Mouse (Mus musculus) layer of hippocampus, postnatal 14 days (tissue): ENCODE results near the gene Acy3. TPM values are rescaled to one million over a fixed set of nuclear protein-coding genes. Genes with fewer than 3 reads are reported as not detected.
"Not testable (repeated sequence)": the region's sequence is repeated elsewhere in the genome, so short reads cannot be mapped to it uniquely, and the experiment has no call there.

ENCODE experiments used
- DNase-seq, 2 experiments: peaks; one replicate each; pipeline ENCODE4 v3.0.0; 2021 to 2022; ENCODE audit warnings: low spot score in 2 of 2, mixed read lengths in 1 of 2
- total RNA-seq, 2 experiments: library from RNA; stranded (reverse); gene quantifications; 2 replicates each; pipeline ENCODE4 v1.2.3; 2021

Acy3 gene
- total RNA-seq, 2 experiments from 2014 or later, result 2.0 to 2.3 TPM

DNA sequence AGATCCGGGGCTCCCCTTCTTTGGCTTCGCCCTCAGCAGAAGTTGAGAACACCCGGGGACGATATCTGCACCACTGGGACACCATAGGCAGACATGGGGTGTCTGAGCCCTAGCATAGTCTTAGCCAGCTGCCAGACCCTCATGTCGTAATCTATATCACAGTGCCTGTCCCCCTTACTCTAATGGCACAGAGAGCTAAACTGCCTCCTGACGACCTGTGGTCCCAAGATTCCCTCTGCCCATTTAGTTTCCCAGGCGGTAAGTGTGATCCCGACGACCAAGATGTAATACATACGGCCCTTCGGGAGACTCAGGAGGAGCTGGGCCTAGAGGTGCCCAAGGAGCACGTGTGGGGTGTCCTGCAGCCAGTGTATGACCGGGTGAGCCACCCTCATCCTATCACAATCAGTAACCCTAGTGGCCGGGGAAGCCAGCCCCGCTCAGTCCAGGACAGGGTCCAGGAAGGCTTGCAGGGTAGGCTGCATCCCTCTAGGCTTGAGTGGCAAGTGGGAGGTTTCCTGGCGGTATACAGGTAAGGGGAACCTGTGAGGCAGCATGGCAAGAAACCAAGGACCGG lies 14.7 kb downstream of the Acy3 start:
- no peak for DNase-seq

DNA sequence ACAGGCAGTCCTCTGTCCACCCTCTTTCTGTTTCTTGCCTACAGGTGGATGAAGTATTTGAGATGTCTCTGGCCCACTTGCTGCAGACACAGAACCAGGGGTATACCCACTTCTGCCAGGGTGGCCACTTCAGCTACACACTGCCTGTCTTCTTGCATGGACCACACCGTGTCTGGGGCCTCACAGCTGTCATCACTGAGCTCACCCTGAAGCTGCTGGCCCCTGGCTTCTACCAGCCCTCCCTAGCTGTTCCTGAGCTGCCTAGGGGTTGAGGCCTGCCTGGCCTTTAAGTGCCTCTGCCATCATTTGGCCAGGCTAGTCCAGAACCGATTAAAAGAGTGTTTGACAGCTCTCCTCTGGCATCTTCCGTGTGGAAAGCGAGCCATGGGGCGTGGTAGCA lies 15.4 kb downstream of the Acy3 start:
- no peak for DNase-seq

- no peak for DNase-seq
Measured at GRCm38 (mm10) chr19:4003112-4003511, 16.7 kb downstream of the Acy3 start, which contains the start of gene Doc2g. Gene Doc2g (plus strand): TSS chr19:4003313.

DNA sequence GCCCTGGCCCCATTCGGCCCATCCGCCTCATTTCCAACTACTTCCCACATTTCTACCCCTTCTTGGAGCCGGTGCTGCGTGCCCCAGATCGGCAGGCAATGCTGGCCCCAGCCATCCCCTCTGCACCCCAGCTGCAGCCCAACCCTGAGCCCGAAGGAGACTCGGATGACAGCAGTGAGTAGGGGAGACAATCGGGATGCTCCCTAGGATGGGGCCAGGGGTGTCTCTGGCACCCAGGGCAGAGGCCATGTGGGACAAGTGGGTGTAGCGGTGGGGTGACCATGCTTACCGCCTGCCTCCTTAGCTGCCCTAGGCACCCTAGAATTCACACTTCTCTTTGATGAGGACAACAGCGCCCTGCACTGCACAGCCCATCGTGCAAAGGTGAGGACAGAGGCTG lies 17.3 kb downstream of the Acy3 start:
- no peak for DNase-seq

DNA sequence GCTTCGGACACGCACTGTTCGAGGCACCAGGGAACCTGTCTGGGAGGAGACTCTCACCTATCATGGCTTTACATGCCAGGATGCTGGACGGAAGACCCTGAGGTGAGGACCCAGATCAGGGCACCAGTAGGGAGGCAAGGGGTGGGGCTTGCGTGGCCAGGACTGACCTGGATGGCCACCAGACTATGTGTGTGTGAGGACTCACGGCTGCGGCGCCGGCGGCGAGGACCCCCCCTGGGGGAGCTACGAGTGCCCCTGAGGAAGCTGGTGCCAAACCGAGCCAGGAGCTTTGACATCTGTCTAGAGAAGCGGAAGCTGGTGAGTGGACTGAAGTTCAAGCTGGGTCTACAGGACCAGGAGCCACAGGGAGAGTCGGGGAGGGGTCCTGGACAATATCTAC lies 18.0 kb downstream of the Acy3 start:
- DNase-seq, result no peak

DNA sequence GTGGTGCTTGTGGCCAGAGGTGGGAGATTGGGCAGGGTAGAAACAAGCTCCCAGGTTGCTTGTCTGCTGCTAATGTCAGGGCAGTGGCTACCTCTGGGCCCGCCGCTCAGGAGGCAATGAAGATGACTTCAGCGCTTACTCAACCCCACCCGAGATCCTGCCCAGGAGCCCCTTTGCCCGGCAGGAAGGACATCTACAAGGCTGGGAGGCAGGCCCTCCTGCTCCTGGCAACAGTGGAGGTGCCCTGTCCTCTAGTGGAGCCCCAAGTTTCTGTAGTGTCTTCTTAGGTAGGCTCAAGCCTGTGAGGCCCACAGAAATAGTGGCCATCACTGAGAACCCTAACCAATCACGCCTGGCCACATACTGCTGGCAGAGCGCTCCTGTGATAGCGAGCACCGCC lies 18.7 kb downstream of the Acy3 start:
- no peak for DNase-seq

DNA sequence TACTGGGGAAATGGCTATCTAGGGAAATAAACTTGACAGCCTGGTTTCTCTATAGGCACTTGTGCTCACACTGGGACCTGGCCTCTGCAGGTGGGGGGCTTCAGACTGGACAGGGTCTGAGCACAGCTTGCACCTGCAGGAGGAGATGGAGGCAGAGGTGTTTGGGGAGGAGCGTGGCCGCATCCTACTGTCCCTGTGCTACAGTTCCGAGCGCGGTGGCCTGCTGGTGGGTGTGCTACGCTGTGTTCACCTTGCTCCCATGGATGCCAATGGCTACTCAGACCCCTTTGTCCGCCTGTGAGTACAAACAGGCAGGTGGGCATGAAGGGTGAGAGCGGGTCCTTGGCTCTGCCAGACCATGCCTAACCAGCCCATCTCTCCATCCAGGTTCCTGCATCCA lies 19.6 kb downstream of the Acy3 start:
- no peak for DNase-seq

DNA sequence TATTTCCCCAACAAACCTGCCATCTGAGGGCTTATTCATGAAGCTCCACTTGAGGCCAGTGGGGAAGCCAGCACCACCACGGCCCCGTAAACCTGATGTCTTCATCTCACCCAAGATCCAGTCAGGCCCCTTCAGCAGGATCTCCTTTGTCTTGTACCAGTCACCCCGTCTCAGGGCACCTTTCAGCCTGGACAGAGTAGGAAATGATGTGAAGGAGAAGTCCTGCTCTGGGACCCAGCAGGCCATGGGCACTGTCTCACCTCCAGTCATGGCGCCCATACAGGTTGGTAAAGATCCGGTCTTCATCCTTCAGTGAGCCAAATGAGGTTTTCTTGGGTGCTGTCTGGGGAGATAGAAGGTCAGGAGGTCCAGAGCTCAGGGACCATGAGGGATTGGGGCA lies 24.7 kb downstream of the Acy3 start:
- DNase-seq, result no peak

DNA sequence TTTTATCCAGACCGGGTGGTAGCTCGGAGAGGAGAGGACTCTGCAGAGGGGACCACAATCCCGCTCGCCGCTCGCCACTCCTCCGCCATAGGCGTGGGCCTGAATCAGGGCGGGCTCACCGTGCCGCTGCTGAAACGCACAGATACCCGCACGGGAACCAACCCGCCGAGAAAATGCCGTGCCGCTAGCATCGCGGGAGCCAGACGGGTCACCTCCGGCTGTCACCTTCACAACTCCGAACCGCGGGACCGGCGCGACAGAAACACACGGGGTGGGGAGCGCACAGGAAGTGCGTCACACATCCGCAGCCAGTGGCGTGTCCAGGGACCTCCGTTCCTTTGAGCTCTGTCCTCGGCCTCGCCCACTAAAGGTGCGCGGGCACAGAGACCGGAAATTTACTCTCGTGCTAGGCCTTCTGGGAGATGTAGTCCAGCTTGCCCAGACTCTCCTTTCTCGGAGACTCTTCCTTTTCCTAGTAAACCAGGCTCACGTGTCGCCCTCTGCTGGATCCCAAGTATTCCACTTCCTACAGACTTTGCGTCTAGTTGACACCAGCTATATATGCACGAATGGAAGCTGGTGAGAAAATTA lies 26.2 kb downstream of the Acy3 start, which contains the start of gene Ndufv1:
Ndufv1 (minus strand) TSS at position 375 of the 591 bp plus-strand sequence.
- DNase-seq, result peak; percentile 96 to 99

- no peak for DNase-seq
Measured at GRCm38 (mm10) chr19:4013066-4013465, 26.7 kb downstream of the Acy3 start.

DNA sequence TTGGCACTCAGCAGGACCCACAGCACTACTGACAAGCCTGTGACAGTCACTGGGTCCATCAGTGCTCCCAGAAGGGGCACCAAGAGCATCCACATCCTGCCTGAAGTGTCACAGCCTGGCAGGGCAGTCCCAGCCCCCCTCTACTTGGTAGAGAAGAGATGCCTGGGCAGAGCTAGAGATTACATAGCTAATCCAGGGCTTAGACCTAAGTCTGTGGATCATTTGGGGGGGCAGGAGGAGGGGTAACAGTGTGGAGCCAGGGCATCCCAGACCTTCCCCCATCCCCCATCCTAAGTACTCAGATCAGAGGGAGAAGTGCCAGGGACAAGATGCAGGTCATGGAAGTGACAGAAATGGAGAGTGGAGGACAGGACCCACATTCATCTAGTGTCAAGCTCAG lies 28.4 kb downstream of the Acy3 start:
- DNase-seq, result no peak

DNA sequence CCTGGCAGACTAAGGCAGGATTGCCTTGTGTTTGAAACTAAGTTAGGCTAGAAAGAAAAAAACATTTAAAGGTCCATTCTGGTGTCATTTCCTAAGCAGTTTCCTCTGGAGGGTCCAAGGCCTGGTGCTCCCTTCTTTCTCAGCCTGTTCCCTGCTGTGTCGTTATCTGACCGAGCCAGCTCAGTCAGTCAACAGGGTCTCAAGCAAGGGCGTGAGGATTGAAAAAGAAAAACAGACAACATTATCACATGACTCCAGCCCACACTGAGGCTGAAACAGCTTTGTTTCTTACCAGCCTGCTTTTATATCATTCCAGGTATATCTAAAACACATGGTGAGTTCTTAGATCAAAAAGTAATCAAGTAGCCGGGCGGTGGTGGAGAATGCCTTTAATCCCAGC lies 29.3 kb downstream of the Acy3 start:
- no peak for DNase-seq

DNA sequence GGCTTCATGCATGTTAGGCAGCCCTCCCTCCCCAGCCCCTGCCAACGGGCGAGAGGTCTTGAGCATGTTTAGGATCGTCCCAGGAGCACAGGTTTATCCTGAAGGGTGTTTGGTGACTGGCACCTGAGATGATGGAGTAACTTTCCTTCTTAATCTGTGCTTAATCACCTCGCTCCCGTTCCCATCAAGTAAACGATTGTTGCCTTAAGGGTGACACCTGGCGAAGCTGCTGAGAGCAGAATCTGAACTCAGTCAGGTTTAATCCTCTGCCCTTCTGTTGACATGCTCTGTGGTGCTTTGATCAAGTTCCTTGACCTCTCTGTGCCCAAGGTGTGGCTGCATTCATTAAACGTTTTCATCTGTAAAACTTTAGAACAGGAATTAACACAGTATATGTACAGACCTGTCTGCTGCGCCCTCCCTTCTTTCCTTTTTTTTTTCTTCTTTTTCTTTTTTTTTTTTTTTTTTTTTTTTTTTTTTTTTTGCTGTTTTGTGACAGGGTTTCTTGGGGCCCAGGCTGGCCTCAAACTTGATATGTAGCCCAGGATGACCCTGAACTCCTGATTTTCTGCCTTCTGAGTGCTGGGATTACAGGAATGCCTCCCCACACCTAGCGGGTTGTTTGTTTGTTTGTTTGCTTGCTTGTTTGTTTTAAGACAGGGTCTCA lies 31.7 kb downstream of the Acy3 start:
- no peak for DNase-seq

DNA sequence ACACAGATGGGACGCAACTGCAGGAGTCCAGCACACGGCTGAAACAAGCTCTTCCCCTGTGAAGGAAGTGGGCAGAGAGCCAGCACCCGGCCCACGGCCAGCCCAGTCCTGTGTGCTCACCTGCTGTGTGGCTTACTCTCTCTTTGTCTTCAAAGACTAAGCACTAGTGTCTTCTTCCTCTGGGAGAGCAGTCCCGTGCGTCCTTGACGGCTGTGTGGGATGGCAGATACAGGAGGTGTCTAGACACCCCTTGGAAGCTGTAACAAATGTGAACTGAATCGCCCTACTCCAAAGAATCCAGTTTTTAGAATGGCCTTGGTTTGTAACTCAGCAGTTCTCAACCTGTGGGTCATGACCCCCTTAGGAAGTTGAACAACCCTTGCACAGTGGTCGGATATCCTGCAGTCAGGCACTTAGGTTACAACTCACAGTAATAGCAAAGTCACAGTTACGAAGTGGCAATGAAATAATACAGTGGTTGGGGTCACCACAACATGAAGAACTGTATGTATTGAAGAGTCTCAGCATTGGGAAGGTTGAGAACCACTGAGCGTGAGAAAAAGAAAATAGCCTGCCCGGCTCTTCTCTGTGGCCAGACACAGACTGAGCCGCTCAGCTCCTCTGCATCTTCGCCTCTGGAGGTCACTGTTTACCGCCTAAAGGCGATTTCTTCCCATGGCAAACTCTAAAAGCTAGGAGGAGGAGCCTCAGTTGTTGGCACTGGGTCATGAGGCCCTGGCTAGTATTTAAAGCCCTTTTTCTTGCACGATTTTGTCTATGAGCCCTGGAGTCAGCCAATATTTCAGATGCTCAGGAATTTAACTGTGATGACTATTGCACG lies 32.6 kb downstream of the Acy3 start:
- peak; percentile 73 to 86 for DNase-seq

DNA sequence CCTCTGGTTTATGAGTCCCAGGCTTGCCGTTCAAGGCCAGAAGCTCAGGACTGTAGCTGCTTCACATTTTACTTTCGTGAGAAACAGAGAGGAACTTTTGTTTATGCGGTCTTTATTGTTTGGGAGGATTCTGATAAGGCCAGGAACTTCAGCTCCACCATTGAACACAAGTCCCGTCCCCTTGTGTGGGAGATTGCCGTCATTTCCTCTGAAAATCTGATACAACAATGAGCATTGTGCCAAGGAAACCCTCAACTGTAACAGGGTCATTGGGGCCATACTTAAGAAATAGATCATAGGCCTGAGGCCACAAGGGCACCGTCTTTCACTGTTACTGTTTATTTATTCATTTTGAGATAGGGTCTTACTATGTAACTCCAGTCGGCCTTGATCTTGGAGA lies 36.8 kb downstream of the Acy3 start:
- no peak for DNase-seq

DNA sequence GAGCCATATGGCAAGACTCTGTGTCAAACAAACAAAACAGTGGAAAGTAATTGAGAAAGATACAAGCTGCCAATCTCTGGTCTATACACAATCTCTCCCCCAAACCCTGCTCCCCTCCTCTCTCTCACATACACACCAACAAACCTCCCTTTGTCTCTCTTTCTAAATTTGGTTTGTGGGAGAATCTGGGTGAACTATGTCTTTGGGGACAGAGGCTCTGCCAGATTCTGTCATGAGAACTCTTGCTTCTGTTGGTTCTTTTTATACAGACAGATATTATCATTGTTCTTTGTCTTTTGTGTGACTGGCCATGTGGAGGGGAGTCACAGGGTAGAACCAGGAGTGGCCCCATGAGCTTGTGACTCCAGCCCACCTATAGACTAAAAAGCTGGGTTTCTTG lies 41.2 kb downstream of the Acy3 start:
- no peak for DNase-seq

- DNase-seq, result no peak
Measured at GRCm38 (mm10) chr19:4032668-4033067, 46.3 kb downstream of the Acy3 start.

DNA sequence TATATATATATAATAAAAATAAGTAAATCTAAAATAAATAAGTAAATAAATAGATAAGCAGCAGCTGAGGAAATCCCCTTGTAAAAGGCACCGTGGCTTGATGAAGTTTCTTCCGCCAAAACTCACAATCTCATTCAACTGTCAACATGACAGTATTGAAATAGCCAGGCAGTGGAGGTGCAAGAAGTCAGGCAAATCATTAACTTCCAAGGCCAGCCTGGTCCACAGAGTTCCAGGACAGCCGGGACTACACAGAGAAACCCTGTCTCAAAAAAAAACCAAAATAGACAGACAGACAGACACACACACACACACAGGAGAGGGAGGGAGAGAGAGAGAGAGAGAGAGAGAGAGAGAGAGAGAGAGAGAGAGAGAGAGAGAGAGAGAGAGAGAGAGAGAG lies 46.9 kb downstream of the Acy3 start:
- no peak for DNase-seq

- DNase-seq, result no peak
Measured at GRCm38 (mm10) chr19:4033742-4034141, 47.4 kb downstream of the Acy3 start.

GRCm38 (mm10) chr19:4036327-4037045 lies 50.1 kb downstream of the Acy3 start:
- DNase-seq, result no peak

DNA sequence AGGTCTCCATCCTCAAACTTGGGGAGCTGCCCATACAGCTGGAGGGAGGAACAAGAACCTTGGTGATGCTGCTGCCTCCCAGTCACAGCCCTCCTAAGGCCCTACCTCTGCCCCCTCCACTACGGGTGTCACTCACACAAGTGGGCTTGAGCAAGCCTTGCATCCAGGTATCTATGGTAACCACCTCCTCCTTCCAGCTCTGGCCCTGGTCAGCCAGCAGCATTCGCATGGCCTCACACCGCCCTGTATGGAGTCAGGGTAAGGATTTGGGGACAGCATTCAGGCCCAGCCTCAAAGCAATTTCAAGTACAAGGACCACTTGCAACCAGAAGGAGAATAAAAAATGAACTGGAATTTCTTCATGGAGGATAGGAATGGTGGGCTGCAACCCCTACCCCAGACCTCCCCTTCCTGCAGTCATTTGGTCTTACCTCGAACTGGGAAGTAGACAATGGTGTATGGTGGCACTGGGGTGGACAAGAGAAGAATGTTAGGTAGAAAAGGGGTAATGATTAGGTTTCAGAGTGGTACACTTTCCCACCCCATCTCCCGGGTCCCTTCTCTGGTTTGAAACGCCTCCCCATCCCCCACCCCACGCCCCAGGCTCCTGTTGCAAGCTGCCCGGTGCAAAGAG lies 50.9 kb downstream of the Acy3 start:
- DNase-seq, result not testable (repeated sequence)
